Mouse (Mus musculus) layer of hippocampus, adult 11-12 months (tissue): ENCODE data around the gene Lrp1.

Experiments
- DNase-seq: peaks from one replicate; pipeline ENCODE4 v3.0.0; 2022; ENCODE audit warnings: low spot score

Lrp1 gene

GRCm38 (mm10) chr10:127652906-127653638 is 32.1 kb upstream of the Lrp1 start:
- DNase-seq: no peak

GRCm38 (mm10) chr10:127645791-127646190 is 24.8 kb upstream of the Lrp1 start:
- no peak for DNase-seq

GRCm38 (mm10) chr10:127643553-127644238 is 22.7 kb upstream of the Lrp1 start:
- DNase-seq: peak; percentile 44

- peak; percentile 65 for DNase-seq
These were observed 22.0 kb upstream of the Lrp1 start, which contains the start of gene Stat6 for GRCm38 (mm10) chr10:127642772-127643552. TSS of gene Stat6 (plus strand) at chr10:127642986.

GRCm38 (mm10) chr10:127641861-127642771 is 21.2 kb upstream of the Lrp1 start:
- peak; percentile 88 for DNase-seq

GRCm38 (mm10) chr10:127640421-127640820 is 19.5 kb upstream of the Lrp1 start:
- no peak for DNase-seq

- no peak for DNase-seq
These were observed 11.8 kb upstream of the Lrp1 start for GRCm38 (mm10) chr10:127632668-127633271.

GRCm38 (mm10) chr10:127631261-127632214 is 10.6 kb upstream of the Lrp1 start:
- DNase-seq: peak; percentile 56

GRCm38 (mm10) chr10:127626433-127626832 is 5.5 kb upstream of the Lrp1 start:
- peak; percentile 68 for DNase-seq

- DNase-seq: no peak
These were observed 2.7 kb upstream of the Lrp1 start for GRCm38 (mm10) chr10:127623439-127624216.

GRCm38 (mm10) chr10:127622661-127623060 is 1.7 kb upstream of the Lrp1 start:
- no peak for DNase-seq

GRCm38 (mm10) chr10:127622057-127622392 is 1.1 kb upstream of the Lrp1 start:
- DNase-seq: peak; percentile 60

- DNase-seq: peak; percentile 86
These were observed 476 bp upstream of the Lrp1 start for GRCm38 (mm10) chr10:127621191-127622056.

GRCm38 (mm10) chr10:127619941-127620405 is 975 bp downstream of the Lrp1 start:
- DNase-seq: no peak

- no peak for DNase-seq
These were observed 1.7 kb downstream of the Lrp1 start for GRCm38 (mm10) chr10:127619119-127619721.

- DNase-seq: no peak
These were observed 2.8 kb downstream of the Lrp1 start for GRCm38 (mm10) chr10:127618173-127618572.

GRCm38 (mm10) chr10:127617294-127617693 is 3.7 kb downstream of the Lrp1 start:
- no peak for DNase-seq

- DNase-seq: no peak
These were observed 4.7 kb downstream of the Lrp1 start for GRCm38 (mm10) chr10:127616261-127616679.
